Mouse (Mus musculus): ENCODE measurements at regions not wholly inside any gene's neighbourhood (a gene's known extent, or its start where the extent isn't known, plus 50 kb on each side); places are given as distances from the start of the nearest gene placed in this dataset.
A peak's percentile ranks its signal among the peaks of the same experiment; 100 is the strongest.

DNA sequence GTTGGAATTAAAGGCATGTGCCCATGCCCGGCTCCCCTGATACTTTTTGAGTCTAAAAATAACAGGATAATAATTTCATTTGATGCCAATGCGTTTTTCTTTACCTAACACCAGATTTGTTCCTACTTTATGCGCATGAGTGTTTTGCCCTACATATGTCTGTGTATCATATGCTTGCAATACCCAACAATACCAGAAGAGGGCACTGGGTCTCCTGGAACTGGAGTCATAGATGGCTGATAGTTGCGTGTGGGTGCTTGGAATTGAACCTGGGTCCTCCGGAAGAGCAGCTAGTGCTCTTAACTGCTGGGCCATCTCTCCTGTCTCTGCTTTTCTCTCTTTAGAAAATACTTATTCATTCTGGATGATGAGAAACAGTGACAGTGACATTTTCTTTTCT lies 67.3 kb upstream of the Rgs6 start:
- no peak for ATAC-seq (ENCODE audit: poor library complexity, severe bottlenecking)

DNA sequence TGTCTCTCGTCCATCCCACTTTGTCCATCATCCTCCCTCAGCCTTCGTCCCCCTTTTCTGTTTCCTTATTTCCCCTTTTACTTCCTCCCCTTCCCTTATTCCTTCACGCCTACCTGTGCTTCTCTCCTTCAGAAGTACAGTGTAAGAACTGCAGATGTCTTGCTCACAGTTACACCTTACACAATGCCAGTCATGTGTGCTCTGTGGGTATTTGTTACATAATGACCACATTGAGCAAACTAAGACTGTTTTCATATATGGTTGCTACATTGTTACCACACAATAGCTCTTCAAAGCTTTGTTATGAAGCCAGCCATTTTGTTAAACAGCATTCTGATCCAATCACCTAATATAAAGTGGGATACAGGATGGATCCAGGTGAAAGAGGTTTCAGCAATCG lies 63.1 kb upstream of the Rgs6 start:
- peak; percentile 93 for ATAC-seq (ENCODE audit: poor library complexity, severe bottlenecking)

All from megakaryocyte, adult 5-6 weeks (primary cell).